Mouse (Mus musculus) stomach, postnatal 0 days (tissue): ENCODE measurements at regions not wholly inside any gene's neighbourhood (a gene's known extent, or its start where the extent isn't known, plus 50 kb on each side); places are given as distances from the start of the nearest gene placed in this dataset.

ENCODE experiments used
- CTCF ChIP-seq: IDR thresholded peaks from 2 replicates; pipeline ENCODE4 v1.5.1; 2016; ENCODE audit warnings: antibody characterized with exemption, low read depth, mild to moderate bottlenecking, moderate library complexity
- EP300 ChIP-seq: optimal IDR thresholded peaks from 2 replicates; pipeline ENCODE3; 2016; ENCODE audit warnings: antibody characterized with exemption

- TF ChIP-seq CTCF (no peak), EP300 (no peak)
Measured at GRCm38 (mm10) chr5:39049141-39049540, 172.5 kb upstream of the Clnk start.
